Mouse (Mus musculus) stomach, embryonic 15.5 days (tissue): ENCODE measurements at regions not wholly inside any gene's neighbourhood (a gene's known extent, or its start where the extent isn't known, plus 50 kb on each side); places are given as distances from the start of the nearest gene placed in this dataset.

Source experiments
- ATAC-seq: fragments of 200-750 bp; cut with Nextera tagmentation; 2 replicates; pipeline ENCODE4 v1.8.0; 2017; ENCODE audit warnings: low read depth, moderate number of reproducible peaks, moderate TSS enrichment; ENCODE audit not compliant: insufficient read depth, low FRiP score
- H3K27ac ChIP-seq: fragments of 300-500 bp; sonication (generic); 2 replicates; pipeline ENCODE4 v1.5.1; 2015; ENCODE audit warnings: mild to moderate bottlenecking, inconsistent platforms
- H3K27me3 ChIP-seq: fragments of 300-500 bp; sonication (generic); replicated peaks from 2 replicates; pipeline ENCODE4 v1.6.1; 2015; ENCODE audit warnings: inconsistent platforms
- H3K36me3 ChIP-seq: fragments of 300-500 bp; sonication (generic); 2 replicates; pipeline ENCODE4 v1.6.1; 2015; ENCODE audit warnings: inconsistent platforms
- H3K4me1 ChIP-seq: fragments of 300-500 bp; sonication (generic); 2 replicates; pipeline ENCODE4 v1.6.1; 2015; ENCODE audit warnings: inconsistent platforms
- H3K4me2 ChIP-seq: fragments of 300-500 bp; sonication (generic); 2 replicates; pipeline ENCODE4 v1.6.1; 2015; ENCODE audit warnings: mild to moderate bottlenecking, inconsistent platforms
- H3K4me3 ChIP-seq: fragments of 300-500 bp; sonication (generic); replicated peaks from 2 replicates; pipeline ENCODE4 v1.5.1; 2015; ENCODE audit warnings: inconsistent platforms
- H3K9ac ChIP-seq: fragments of 300-500 bp; sonication (generic); 2 replicates; pipeline ENCODE4 v1.6.1; 2015; ENCODE audit warnings: inconsistent platforms
- H3K9me3 ChIP-seq: fragments of 300-500 bp; sonication (generic); 2 replicates; pipeline ENCODE4 v1.6.1; 2016; ENCODE audit warnings: inconsistent platforms
- WGBS: fragments of 180-500 bp; shearing (Covaris S2); methylation state at CpG from one replicate; pipeline ENCODE4 v1.1.7; 2015; 5-methylcytosine and 5-hydroxymethylcytosine counted together

- no peak for ATAC-seq
- no peaks in the 10 kb centered on the region for H3K4me1 ChIP-seq
- H3K9ac ChIP-seq: no peak overlapping the region
- H3K9me3 ChIP-seq: no peaks in the 10 kb centered on the region
- 81% methylated on average over 6 of the region's 6 CpGs for WGBS
- H3K27me3 ChIP-seq: no peaks in the 10 kb centered on the region
- no peaks in the 10 kb centered on the region for H3K36me3 ChIP-seq
- H3K27ac ChIP-seq: no peak overlapping the region
- no peak overlapping the region for H3K4me3 ChIP-seq
- H3K4me2 ChIP-seq: no peak overlapping the region
Observed at GRCm38 (mm10) chr9:88277031-88277430, 50.0 kb upstream of the Nt5e start.
